Mouse (Mus musculus): ENCODE measurements around the gene Mboat2.

The Mboat2 gene

GRCm38 (mm10) chr12:24830766-24831152 lies at the start of gene Mboat2:
Gene Mboat2 (plus strand): TSS chr12:24830879.
- peak; percentile 44 for DNase-seq

- no peak for DNase-seq
These were observed 46.9 kb upstream of the Mboat2 start for GRCm38 (mm10) chr12:24783735-24784134.

GRCm38 (mm10) chr12:24785882-24786281 lies 44.8 kb upstream of the Mboat2 start:
- DNase-seq, result no peak

GRCm38 (mm10) chr12:24786316-24786715 lies 44.4 kb upstream of the Mboat2 start:
- no peak for DNase-seq

- peak; percentile 10 for DNase-seq
These were observed 41.0 kb upstream of the Mboat2 start for GRCm38 (mm10) chr12:24789659-24790058.

- no peak for DNase-seq
These were observed 19.4 kb upstream of the Mboat2 start for GRCm38 (mm10) chr12:24811230-24811629.

GRCm38 (mm10) chr12:24811906-24812305 lies 18.8 kb upstream of the Mboat2 start:
- no peak for DNase-seq

- DNase-seq, result no peak
These were observed 7.8 kb upstream of the Mboat2 start for GRCm38 (mm10) chr12:24822831-24823230.

GRCm38 (mm10) chr12:24823636-24824354 lies 6.9 kb upstream of the Mboat2 start:
- DNase-seq, result no peak

GRCm38 (mm10) chr12:24830086-24830485 lies 593 bp upstream of the Mboat2 start:
- no peak for DNase-seq

GRCm38 (mm10) chr12:24831153-24831963 lies 679 bp downstream of the Mboat2 start:
- peak; percentile 76 for DNase-seq

- DNase-seq, result no peak
These were observed 1.3 kb downstream of the Mboat2 start for GRCm38 (mm10) chr12:24831964-24832427.

GRCm38 (mm10) chr12:24832438-24832837 lies 1.8 kb downstream of the Mboat2 start:
- DNase-seq, result no peak

GRCm38 (mm10) chr12:24837947-24838346 lies 7.3 kb downstream of the Mboat2 start:
- no peak for DNase-seq

- no peak for DNase-seq
These were observed 10.6 kb downstream of the Mboat2 start for GRCm38 (mm10) chr12:24841115-24841879.

- DNase-seq, result no peak
These were observed 11.7 kb downstream of the Mboat2 start for GRCm38 (mm10) chr12:24842299-24842910.

- no peak for DNase-seq
These were observed 12.9 kb downstream of the Mboat2 start for GRCm38 (mm10) chr12:24843395-24844072.

GRCm38 (mm10) chr12:24845344-24845743 lies 14.7 kb downstream of the Mboat2 start:
- DNase-seq, result no peak

- DNase-seq, result no peak
These were observed 17.4 kb downstream of the Mboat2 start for GRCm38 (mm10) chr12:24848107-24848506.

GRCm38 (mm10) chr12:24857354-24857753 lies 26.7 kb downstream of the Mboat2 start:
- DNase-seq, result no peak

GRCm38 (mm10) chr12:24859357-24859756 lies 28.7 kb downstream of the Mboat2 start:
- no peak for DNase-seq

GRCm38 (mm10) chr12:24860436-24860835 lies 29.8 kb downstream of the Mboat2 start:
- DNase-seq, result no peak
